Mouse (Mus musculus) thymus, adult 2 months (tissue): ENCODE data around the gene Nek2.

ENCODE experiments used
- CTCF ChIP-seq: fragments of 200-500 bp; IDR thresholded peaks from 2 replicates; pipeline ENCODE4 v1.5.1; 2012; ENCODE audit warnings: mild to moderate bottlenecking, control low read depth, low read length, moderate library complexity, borderline replicate concordance; ENCODE audit not compliant: control insufficient read depth, poor library complexity, insufficient read depth; ENCODE audit errors: extremely low read depth
- POLR2A ChIP-seq: fragments of 200-500 bp; IDR thresholded peaks from 2 replicates; pipeline ENCODE4 v1.6.1; 2012; ENCODE audit warnings: mild to moderate bottlenecking, low read length, control low read depth, moderate library complexity; ENCODE audit not compliant: control insufficient read depth, poor library complexity, insufficient read depth; ENCODE audit errors: extremely low read depth

- TF ChIP-seq CTCF: no peak
- no peak for TF ChIP-seq POLR2A
Observed at GRCm38 (mm10) chr1:191796238-191796896, 24.9 kb upstream of the Nek2 start.
